Mouse (Mus musculus) adrenal gland, postnatal 14 days (tissue): ENCODE measurements at regions not wholly inside any gene's neighbourhood (a gene's known extent, or its start where the extent isn't known, plus 50 kb on each side); places are given as distances from the start of the nearest gene placed in this dataset.

ENCODE experiments used
- DNase-seq: peaks from one replicate; pipeline ENCODE4 v3.0.0; 2021; ENCODE audit warnings: mixed read lengths

DNA sequence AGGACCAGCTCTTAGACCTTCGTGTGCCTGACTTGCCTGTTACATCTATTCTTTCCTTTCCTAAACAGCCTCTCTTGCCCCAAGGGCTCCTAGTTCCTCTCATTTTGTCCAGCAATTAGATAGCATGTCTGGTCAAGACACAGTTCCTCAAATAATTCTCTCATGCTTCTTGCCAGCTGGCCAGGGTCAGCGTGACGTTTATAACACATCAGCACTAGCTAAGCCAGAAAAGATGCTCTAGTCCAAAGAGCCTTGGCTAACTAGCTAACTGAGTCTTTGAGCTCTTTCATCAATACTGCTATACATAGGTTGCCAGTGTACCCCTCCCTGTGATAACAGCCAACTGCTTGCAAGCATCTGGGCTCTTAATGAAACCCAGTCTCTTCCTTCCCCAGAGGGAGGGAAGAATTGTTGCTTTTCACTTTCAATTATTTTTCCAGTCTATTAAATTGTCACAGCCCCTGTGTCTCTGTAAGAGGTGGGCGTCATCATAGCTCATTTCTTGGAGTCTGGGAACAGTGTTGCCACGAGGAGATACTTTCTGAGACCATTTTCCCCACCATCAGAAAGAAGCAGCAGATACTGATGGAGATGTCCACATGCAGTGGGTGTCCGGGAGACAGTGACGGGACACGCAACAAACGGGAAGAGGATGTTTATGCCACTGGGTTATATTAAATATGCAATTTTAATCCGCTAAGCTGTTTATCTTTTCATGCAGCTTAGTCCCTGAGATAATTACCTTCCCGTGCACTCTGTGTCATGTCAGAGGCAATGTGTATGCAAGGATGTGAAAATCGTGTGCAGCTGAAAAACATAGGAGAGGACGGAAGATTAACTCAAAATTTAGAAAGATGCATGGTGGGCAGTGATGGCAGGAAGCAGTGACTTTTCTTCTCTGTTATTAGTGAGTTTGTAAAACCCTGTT, 250.1 kb upstream of the Nmur2 start:
- no peak for DNase-seq

DNA sequence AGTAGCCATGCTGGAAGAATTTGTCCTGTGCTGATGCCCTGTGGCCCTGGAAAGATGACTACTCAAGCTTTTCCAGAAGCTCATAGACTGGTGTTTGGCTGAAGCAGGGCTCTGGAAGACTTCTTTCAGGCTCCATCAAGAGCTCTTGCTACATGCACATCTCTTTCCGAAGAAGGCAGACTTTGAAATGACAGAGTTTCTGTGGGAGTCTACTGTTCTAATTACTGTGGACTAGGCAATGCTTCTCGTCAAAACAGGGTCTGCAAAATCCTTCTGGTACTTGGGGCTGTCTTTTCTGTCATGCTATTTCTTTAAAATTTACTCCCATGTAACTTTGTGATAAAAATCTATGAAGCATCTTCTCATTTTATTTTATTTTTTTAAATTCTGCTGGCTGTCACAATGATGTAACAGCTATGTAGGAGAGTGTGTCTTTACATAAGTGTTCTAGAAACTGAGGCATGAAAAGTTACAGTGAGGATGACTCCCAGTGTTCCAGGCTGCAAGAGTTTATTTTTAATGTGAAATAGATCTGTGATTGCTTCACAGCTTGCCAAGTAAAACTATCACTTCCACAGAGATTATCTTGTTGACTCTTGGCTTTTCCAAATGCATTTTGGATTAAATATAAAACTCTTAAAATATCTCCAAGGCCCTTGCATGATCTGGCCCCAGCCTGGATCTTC, 244.9 kb upstream of the Nmur2 start:
- no peak for DNase-seq

DNA sequence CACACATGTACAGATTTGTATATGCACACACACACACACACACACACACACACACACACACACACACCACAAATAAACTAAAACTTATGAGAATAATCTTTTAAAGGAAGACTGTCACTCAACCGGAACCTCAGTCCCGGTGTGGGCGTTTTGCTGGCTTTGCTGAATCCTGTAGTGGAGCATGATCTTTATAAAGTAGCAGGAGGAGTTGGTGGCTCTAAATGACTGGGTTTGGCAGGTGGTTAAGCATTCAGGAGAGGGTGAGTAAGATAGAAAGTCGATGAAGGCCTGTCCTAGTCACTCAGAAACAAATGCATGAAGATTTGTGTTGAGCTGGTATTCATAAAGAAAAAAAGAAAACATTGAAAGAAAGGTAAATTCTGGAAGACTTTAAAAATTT, 240.4 kb upstream of the Nmur2 start:
- DNase-seq: no peak

DNA sequence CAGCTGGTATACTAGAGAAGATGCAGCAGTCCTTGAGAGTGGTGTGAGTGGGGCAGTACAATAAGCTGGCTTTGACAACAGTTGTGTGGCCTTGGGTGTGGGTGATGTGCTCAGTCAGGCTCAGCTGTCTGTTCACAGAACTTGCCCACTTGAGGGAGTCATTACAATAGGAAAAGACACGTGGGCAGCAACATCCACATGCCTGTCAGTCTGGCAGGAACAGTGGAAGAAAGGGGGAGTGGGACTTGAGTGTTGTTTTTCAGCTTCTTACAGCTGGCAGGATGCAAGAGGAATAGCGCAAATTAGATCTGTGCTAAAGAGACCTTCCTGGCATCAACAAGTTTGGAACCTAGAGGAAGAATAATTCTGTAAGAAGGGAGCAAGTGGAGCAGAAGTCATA, 239.4 kb upstream of the Nmur2 start:
- peak; percentile 27 for DNase-seq

DNA sequence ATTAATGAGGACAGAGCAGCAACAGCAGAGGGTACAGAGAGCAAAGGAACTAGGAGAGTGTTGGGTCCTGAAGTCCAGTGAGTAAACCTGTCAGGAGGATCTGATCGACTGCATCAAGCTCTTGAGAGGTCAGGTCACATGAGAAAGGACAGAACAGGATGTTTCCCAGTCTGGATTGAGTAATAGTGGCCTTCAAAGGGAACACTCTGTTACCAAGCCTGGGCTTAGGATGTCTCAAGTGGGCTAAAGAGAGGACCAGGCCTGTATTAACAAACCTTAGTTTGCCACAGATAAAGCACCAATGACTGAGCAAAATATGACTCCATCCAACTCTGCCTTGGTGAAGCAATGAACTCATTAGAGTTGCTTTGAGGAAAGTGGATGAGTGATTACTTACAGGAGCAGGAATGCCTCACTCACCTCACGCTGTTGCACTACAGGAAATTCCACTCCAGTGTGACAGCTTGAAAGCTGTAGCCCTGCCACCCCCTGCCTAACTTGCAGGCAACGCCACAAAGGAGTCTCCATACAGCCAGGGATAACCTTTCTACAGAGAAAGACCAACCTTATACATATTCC, 229.2 kb upstream of the Nmur2 start:
- peak; percentile 25 for DNase-seq

DNA sequence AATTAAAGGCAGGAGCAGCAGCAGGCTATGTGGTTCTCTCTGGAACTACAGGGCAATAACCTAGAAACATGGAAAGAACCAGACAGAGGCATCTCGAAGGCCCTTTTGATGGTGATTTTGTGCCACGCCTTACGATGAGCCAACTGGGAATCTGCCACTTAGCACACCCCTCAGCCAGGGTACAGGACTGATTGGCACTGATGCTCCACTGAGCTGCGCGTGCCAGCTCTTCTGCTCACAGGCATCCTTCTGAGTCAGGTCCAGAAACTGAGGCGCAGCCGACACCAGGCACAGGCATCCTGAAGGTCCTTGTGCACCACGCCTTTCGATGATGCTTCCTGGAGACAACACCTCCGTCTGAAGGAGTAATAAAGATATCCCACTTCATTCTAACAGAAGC, 221.9 kb upstream of the Nmur2 start:
- DNase-seq: no peak

DNA sequence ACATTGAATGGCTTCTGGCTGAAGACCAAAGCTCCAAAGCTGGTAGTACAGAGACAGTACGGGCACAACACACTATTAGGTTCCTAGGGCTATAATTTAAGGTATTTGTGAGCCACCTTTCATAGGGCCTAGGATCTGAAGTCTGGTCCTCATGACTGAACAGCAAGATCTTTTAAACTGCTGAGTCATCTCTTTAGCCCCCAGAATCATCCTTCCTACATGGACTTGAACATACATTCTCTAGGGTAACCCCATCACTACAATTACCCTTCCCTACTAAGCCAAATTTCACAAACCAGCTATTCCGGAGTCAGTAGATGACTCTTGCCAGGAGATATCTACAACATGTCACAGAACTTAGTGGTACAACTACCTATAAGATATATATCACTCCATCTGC, 215.5 kb upstream of the Nmur2 start:
- DNase-seq: no peak

DNA sequence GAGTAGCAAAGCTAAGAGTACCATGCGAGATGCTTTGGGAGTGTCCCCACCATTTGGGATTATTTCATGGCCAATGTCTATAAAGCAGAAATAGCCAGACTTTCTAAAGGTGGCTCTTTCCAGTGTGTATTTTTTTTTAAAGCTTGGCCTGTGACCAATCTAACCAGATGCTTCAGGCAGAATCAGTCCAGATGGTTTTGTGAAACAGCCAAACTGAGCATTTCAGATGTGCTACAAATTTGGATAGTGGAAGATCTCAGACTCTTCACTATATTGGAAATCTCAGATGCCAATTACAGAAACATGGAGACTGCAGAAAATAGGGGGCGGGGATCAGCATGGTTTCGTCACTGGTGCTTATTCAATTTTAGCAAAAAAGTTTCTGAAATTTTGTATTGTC, 213.6 kb upstream of the Nmur2 start:
- DNase-seq: no peak

DNA sequence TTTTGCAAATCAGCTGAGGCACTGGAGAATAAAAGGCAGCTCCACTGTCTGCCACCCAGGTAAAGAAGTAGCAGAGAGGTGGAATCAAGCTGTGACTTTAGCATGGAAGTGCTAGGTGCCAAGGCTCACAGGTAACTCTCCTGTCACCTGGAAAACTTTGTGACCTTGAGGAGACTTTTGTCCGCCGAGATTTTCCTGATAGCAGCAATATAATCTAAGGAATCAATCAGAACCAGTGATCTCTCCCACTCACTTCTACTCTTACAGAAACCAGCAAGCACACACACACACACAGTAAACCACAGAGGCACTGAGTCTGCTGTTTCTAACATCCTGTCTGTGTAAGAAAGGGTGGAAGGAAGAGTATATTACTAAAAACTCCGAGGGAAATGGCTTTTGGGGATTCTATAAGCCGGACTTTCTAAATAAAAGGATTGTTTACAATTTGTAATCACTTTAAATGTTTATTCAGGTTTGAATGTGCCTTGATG, 206.6 kb upstream of the Nmur2 start:
- no peak for DNase-seq

DNA sequence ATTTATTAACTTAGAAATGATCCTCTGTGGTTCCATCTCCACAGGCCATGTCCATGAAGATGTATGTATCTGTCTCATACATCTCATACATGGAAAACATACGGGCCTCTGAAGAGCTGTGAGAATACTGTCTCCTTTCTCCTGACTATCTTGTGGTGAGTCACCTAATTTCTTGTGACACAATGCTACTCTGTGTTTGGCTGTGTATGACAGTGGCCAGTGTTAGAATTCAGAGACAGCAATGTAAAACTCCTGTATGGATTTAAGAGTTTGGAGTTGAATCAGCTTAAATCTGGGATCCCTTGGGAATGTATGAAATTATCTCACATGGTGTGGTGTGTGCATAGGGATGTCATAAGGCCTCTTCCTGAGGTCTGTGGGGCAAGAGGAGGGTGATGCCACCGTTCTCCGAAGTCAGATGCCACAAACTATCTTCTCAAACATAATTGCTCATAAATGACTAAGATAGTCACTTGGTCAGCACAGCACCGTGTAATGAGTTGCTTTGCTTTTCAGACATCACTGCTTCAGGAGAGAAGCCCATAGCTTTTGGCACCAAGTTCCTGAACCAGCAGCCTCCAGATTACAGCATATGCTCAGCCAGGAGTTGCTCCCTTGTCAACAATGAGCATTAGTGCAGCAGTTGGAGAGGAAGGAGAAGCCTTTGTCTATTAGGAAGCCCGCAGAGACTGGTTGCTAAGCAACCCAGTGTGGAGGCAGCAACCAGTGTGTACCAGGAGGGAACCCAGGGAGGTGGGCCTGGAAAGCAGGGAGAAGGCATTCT, 205.9 kb upstream of the Nmur2 start:
- DNase-seq: no peak

DNA sequence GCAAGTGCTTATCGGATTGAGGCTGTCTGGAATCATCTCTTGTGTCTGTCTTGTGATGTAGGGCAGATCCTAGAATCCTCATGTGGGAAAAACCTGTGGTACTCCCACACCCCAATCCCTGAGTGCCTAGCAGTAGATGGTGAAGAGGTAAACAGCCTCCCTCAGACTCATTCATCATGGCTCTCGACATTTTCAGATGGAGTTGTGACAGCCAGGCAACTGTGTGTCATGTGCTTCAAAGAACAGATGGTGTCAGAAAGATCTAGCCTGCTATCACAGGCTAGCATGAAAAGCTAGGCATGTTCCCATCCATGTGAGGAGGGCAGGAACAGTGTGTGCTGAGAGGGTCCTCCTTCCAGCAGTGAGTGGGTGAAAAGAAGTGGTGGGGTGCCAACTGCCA, 204.1 kb upstream of the Nmur2 start:
- DNase-seq: no peak

DNA sequence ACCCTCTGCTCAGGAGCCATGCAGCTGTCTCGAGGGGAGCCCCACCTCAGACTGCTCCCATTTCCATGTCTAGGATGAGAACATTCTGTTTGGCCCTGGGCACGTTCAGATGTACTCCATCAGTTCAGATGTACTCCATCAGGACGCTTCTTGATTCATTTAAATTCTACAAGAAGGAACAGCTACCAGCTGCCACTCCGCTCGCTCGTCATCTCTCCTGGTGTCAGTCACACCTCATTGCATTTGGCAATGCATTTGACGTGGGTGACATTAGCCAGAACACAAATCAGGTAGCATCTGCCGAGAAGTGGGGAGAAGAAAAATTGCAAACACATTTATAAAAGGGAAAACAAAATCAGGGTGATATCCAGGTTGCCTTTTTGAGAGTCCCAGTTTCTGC, 202.6 kb upstream of the Nmur2 start:
- DNase-seq: no peak

DNA sequence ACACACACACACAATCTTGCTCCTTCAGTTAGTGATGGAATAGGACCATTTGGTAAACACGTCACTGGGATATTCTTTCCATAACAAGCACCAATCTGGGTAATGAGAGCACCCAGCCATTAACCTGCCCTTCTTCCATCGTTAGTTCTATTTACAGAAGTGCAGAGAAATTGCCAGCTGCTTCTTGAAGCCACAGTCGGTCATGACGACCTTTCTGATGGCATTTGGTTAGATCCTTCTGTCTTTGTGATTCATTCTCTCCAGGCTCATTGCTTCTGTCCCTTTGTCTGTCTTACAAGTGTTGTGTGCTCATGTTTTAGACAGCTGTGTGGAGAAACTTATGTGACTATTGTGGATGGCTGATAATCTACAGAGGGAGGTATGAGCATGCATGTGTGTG, 197.9 kb upstream of the Nmur2 start:
- no peak for DNase-seq

DNA sequence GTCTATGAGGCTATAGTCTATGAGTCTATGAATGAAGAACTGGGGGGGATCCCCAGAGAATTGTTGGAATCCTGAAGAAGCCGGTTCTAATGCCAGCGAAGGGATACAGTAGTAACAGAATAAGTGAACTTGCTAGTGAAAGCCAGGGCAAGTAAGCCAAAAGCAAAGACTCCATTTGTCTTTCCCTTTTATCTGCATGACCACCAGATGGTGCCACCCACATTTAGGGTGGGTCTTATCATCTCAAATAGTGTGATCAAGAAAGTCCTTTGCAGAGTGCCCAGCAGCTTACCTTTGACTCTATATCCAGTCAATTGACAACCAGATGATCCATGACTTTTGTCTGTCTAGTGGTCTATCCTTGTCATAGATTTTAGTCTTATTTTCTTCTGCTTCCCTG, 184.2 kb upstream of the Nmur2 start:
- peak; percentile 42 for DNase-seq

DNA sequence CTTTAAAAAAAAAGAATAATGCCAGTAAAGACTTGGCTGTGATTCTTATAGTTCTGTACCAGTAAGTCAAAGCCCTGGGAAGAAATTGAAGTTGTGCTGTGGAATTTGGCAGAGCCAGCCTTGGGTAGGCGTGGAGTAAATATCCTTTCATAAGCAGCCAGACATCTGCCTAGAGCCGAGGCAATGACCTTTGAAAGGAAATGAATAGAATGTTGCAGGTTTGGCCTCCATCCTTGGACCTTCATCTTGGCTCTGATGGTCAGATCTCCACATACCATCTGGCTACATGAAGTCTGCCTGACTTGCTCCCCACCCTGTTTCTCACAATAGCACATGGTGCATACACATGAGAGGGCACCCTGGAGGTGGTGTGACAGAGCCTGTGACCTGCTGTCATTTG, 174.9 kb upstream of the Nmur2 start:
- peak; percentile 4 for DNase-seq

DNA sequence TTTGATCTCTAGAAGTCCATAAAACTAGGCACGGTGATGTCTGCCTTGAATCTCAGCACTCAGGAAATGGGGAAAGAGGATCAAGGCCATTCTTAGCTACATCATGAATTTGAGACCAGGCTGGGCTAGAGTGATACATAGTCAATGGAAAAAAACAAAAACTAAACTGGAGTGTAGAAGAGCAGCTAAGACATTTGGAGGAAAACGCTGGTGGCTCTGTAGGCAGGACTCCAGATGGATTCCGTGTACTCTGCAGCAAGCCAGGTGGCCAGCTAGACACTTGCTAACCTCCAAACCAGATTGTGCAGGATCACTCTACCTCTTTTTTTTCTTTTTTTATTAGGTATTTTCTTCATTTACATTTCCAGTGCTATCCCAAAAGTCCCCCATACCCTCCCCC, 161.0 kb upstream of the Nmur2 start:
- DNase-seq: no peak

DNA sequence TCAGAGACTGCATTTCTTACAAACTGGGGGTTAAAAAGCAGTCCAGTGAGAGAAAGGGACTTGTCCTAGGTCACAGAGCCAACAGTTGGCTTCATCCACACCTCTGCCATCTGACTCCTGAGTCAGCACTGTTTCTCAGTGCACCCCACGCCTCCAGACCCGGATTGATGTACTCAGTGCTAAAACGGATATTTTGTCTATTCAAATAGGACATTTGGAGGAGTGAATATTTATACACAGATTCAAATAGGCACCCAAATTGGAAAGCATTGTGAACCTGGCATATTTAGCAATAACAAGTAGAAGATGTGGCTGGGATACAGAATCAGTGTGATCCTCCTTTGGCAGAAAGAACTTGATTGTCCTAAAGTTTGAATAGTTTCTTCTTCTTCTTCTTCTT, 154.5 kb upstream of the Nmur2 start:
- DNase-seq: no peak

DNA sequence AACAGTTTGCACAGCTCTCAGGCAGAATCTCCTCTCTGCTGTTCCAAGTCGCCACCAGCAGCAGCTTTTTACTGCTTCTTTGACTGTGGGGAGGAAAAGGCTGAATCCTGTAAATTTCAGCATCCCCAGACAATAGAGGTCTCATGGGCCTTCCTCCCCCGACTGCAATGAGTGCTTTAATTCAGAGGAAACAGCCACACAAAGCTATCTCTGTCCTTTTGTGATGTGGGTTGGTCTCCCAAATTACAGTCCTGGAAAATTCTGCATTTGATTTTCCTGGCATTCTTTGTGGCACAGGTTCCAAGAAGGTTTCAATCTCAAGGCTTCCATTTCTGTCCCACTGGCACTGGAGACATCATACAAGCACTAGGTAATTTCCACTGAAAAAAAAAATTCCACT, 152.6 kb upstream of the Nmur2 start:
- no peak for DNase-seq

DNA sequence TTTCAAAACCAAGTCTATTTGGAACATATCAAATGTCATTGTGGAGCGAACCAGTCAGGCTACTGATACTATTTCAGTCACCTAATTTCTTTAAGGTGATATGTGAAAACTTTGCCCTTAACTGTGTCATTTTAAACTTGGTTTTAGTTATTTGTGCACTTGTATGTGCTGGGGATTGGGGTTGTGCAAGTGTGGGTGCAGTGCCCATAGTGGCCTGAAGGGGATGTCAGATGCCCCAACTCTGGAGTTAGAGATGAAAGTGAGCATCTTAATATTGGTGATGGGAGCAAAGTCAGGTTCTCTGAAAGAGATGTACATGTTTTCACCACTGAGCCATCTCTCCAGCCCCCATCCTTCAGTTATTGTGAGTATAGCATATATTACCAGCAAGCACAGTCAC, 133.1 kb upstream of the Nmur2 start:
- no peak for DNase-seq

DNA sequence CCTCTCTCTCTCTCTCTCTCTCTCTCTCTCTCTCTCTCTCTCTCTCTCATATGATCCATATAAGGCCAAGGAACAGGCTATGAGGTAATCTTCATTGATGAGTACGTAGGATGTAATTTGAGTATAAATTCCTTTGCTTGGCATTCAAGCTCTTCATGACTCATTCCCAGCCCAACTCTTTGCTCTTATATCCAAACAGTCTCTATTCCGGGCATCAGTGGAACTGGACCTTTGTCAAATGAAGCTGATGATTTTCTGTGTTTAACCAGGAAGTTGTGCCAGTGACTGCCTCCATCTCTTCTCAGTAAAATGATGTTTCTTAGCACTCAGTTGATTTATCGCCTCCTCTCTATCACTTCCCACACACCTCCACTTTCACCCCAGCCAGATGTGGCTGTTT, 132.4 kb upstream of the Nmur2 start:
- no peak for DNase-seq

DNA sequence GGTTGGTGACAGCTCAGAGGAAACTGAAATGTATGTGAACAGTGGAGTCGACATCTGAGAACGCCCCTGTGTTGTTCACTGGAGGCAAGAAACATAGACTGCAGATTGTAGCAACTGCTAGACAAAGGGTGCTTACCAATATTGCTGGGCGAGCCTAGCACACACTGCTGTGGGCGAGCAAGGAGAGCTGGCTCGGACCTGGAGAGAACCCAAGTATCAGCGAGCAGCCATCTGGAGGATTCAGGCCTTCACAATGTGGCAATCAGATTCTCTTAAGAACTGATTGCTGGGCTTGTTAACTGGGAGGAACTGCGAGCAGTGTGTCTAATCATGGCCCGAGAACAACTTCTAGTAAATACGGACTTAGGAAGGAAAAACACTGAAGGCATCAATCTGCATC, 128.8 kb upstream of the Nmur2 start:
- no peak for DNase-seq

DNA sequence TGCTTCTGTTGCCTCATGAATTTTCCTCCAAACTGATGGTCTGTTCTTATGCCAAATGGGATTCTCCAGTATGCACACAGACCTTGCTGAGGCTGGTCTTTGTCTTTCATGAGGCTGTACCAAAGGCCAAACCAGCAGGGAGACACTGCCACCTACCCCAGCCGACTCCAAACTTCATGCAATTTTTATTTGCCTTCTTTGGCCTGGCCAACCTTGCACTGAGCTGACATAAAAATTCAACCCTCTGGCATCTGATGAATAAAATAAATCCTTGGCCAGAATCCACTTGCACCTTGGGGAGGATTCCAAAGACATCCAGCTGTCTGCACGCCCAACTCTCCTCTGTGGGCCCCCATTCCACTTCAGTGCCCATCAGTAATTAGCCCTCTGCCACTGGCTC, 126.0 kb upstream of the Nmur2 start:
- DNase-seq: no peak

DNA sequence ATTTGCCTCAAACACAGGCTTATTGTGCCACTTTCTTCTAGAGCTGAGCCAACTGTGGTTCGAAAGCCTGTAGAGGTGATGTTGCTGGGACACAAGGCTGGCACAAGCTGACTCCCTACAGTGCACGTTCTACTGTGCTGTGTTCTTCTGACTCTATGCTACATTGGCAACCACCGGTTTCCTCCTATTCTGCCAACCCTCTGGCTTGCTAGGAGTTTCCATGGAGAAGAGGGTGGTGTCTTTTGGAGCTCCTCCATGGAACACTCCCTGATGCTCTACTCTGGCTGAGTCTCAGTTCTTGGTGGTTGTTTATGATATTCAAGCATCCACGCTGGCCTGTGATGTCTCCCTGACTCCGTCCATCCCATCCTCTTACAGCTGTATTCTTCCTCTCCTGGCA, 124.9 kb upstream of the Nmur2 start:
- no peak for DNase-seq
